Mouse (Mus musculus) thymus, adult 2 months (tissue): Measurements from ENCODE around the gene Olfr312.

Experiments used
- CTCF ChIP-seq: fragments of 200-500 bp; IDR thresholded peaks from 2 replicates; pipeline ENCODE4 v1.5.1; 2012; ENCODE audit warnings: mild to moderate bottlenecking, control low read depth, low read length, moderate library complexity, borderline replicate concordance; ENCODE audit not compliant: control insufficient read depth, poor library complexity, insufficient read depth; ENCODE audit errors: extremely low read depth
- POLR2A ChIP-seq: fragments of 200-500 bp; IDR thresholded peaks from 2 replicates; pipeline ENCODE4 v1.6.1; 2012; ENCODE audit warnings: mild to moderate bottlenecking, low read length, control low read depth, moderate library complexity; ENCODE audit not compliant: control insufficient read depth, poor library complexity, insufficient read depth; ENCODE audit errors: extremely low read depth

DNA sequence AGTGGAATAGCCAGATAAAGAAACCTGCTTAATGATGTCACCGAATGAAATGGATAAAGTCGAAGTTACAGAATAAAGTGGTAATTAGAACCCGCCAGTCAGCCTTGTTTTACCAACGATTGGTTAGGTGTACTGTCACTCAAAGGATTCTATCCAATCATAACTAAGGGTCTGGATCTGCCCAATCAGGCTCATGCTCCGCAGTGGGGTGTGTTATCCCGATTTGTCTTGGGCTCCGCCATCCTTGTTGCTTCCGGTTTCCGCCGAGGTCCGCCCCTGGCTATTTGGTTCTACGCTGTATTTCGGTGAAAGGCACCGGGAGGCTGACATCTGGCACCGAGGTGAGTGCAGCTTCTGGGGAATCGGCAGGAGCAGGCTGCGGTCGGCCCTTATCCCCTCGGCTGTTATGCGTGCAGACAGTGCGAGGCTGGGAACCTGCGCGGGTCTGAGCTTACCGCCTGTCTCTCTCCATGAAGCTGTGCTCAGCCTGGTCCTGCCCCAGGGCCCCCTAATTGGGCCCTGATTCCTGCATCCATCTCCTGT is 18.0 kb downstream of the Olfr312 start, which contains the start of gene Gm12258:
- TF ChIP-seq CTCF = no peak
- peak; percentile 82 for TF ChIP-seq POLR2A
